Comparison of ENCODE assay signal across 25 mouse cellular contexts in the genomic region with DNA sequence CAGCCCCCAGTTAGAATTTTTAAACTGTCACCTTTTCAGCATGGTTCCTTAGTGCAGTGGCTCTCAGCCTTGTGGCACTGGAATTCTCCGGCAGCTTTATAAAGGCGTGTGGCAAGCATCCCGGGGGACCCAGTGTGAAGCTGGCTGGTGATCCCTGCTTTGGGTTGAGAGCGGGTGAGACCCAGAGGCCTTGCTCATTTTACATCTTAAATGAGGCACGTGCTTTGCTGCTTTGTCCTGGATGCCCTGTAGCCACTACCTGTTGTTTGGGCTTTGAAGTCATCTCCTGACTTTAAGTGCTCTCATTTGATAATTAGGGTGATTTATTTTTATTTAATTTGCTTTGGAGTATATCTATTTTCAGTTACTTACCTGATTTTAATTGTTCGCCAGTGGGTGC. TPM values are rescaled to one million over a fixed set of nuclear protein-coding genes. Genes with fewer than 3 reads are reported as not detected.
A peak's percentile ranks its signal among the peaks of the same experiment; 100 is the strongest.
DNase-seq lines count a peak whose midpoint lies in the region; ATAC-seq lines count a peak whose summit lies in the region.
"Had no signal": no experiment of that assay in that cellular context is flagged by ENCODE, and none has a peak within 500 bp of the region (broad histone marks: within the 10 kb centered on the region; RNA-seq: fewer than 3 reads in every experiment).

No protein-coding gene starts in this region.

- H3K36me3 ChIP-seq in heart, embryonic 10.5 days = 0 out of 2 replicates have a peak, but pooled peaks cover 11% of the 10 kb centered on the region
- no peaks in the 10 kb centered on the region for H3K36me3 ChIP-seq in forebrain, embryonic 16.5 days (ENCODE audit: control insufficient read depth, insufficient read depth)
- H3K36me3 ChIP-seq: embryonic facial prominence, embryonic 13.5 days; embryonic facial prominence, embryonic 15.5 days; forebrain, embryonic 10.5 days; forebrain, embryonic 12.5 days had no signal

- no peaks in the 10 kb centered on the region for H3K27me3 ChIP-seq in heart, embryonic 10.5 days (ENCODE audit: insufficient read depth, poor library complexity, severe bottlenecking)
- no peaks in the 10 kb centered on the region for H3K27me3 ChIP-seq in forebrain, embryonic 16.5 days (replicated peaks; ENCODE audit: control insufficient read depth, insufficient read depth, low read length)
- H3K27me3 ChIP-seq: CH12.LX; embryonic facial prominence, embryonic 13.5 days; embryonic facial prominence, embryonic 15.5 days; forebrain, embryonic 12.5 days had no signal

- no peaks in the 10 kb centered on the region for H3K9me3 ChIP-seq in heart, embryonic 10.5 days
- H3K9me3 ChIP-seq in forebrain, embryonic 16.5 days (ENCODE audit: control insufficient read depth, low read length) = no peaks in the 10 kb centered on the region
- H3K9me3 ChIP-seq: embryonic facial prominence, embryonic 13.5 days; embryonic facial prominence, embryonic 15.5 days; forebrain, embryonic 10.5 days; forebrain, embryonic 12.5 days had no signal

- 86% methylated on average over 6 of the region's 6 CpGs for WGBS in heart, embryonic 10.5 days
- 70% methylated on average over 6 of the region's 6 CpGs for WGBS in forebrain, embryonic 16.5 days

- ATAC-seq in forebrain, embryonic 16.5 days = no peak
- ATAC-seq: CD4-positive, CD25-positive, alpha-beta regulatory T cell, adult 4 months; forebrain, embryonic 14.5 days; forebrain, postnatal 0 days had no signal

- H3K9ac ChIP-seq in forebrain, embryonic 16.5 days (replicated peaks; ENCODE audit: low read depth, low read length) = no peak overlapping the region
- H3K9ac ChIP-seq: embryonic facial prominence, embryonic 13.5 days; embryonic facial prominence, embryonic 15.5 days; forebrain, embryonic 12.5 days; forebrain, postnatal 0 days had no signal

- no peak overlapping the region for H3K27ac ChIP-seq in heart, embryonic 10.5 days
- no peak overlapping the region for H3K27ac ChIP-seq in forebrain, embryonic 16.5 days (ENCODE audit: low read length)
- H3K27ac ChIP-seq: embryonic facial prominence, embryonic 13.5 days; embryonic facial prominence, embryonic 15.5 days; forebrain, embryonic 10.5 days; forebrain, embryonic 12.5 days had no signal

- DNase-seq in adrenal gland, postnatal 10 days = peak; percentile 38
- DNase-seq in adrenal gland, adult 2 months = no peak
- DNase-seq in heart, embryonic 10.5 days (ENCODE audit: low spot score) = peak; percentile 59
- no peak for DNase-seq in heart, adult 11 months
- peak; percentile 40 for DNase-seq in ES-CJ7 (ENCODE audit: low read depth, low spot score)
- DNase-seq in ZHBTc4 (ENCODE audit: low read depth, low spot score) = peak; percentile 55
- DNase-seq: adrenal gland, postnatal 25 days; B cell, adult 2 months; cerebellum, adult 11 months; cerebellum, adult 18-20 months; cerebellum, adult 8-10 months; cerebellum, adult 9-11 months; cerebellum, postnatal 14 days; cerebellum, postnatal 36 days; embryo, embryonic 11 days; forebrain, postnatal 0 days had no signal

- H3K4me1 ChIP-seq in heart, embryonic 10.5 days = no peaks in the 10 kb centered on the region
- H3K4me1 ChIP-seq in forebrain, embryonic 16.5 days (replicated peaks; ENCODE audit: control insufficient read depth, insufficient read depth, low read length) = no peaks in the 10 kb centered on the region
- H3K4me1 ChIP-seq: embryonic facial prominence, embryonic 13.5 days; embryonic facial prominence, embryonic 15.5 days; forebrain, embryonic 10.5 days; forebrain, embryonic 12.5 days had no signal

- H3K4me3 ChIP-seq in heart, embryonic 10.5 days = no peak overlapping the region
- H3K4me3 ChIP-seq in forebrain, embryonic 16.5 days (replicated peaks; ENCODE audit: low read length) = no peak overlapping the region
- H3K4me3 ChIP-seq: embryonic facial prominence, embryonic 13.5 days; embryonic facial prominence, embryonic 15.5 days; erythroblast, embryonic 14.5 days; forebrain, embryonic 10.5 days; forebrain, embryonic 12.5 days had no signal

- no peak overlapping the region for H3K4me2 ChIP-seq in forebrain, embryonic 16.5 days (ENCODE audit: low read length)
- H3K4me2 ChIP-seq: embryonic facial prominence, embryonic 13.5 days; embryonic facial prominence, embryonic 15.5 days; forebrain, embryonic 12.5 days had no signal

RNA-seq across cellular contexts. Expression of gene Slc25a26, which starts 7.8 kb away (rescaled TPM):
- 10 to 100 TPM; 14.4 to 16.1 TPM for total RNA-seq in adrenal gland, postnatal 10 days (2021)
- 10 to 100 TPM in 1 of 2 experiments, 1 to 10 TPM in 1; 9.5 to 12.7 TPM for total RNA-seq in adrenal gland, adult 2 months (2021)
- polyA plus RNA-seq in adrenal gland, adult 2 months (2012; rRNA removed) = 9.6 and 11.1 TPM in 2 replicates
- 11.3 and 12.8 TPM in 2 replicates for polyA plus RNA-seq in heart, embryonic 10.5 days (2016; fragmentation: Nextera tagmentation; extraction: Ambion mirVana)
- polyA plus RNA-seq in forebrain, embryonic 16.5 days (2015; fragmentation: Nextera tagmentation; extraction: Ambion mirVana) = 8.0 and 8.6 TPM in 2 replicates

Comparison
In these comparisons a context has a peak if more than half of its experiments do, and no peak if none do; other contexts are left out.
1. DNase-seq: peak in adrenal gland, postnatal 10 days (single experiment), heart, embryonic 10.5 days (single experiment), ES-CJ7 (single experiment) and ZHBTc4 (single experiment); none in adrenal gland, adult 2 months (single experiment) and heart, adult 11 months (single experiment).